Mouse (Mus musculus) limb, embryonic 11.5 days (tissue): ENCODE results near the gene Hscb. TPM values are rescaled to one million over a fixed set of nuclear protein-coding genes. Genes with fewer than 3 reads are reported as not detected.

Source experiments
- ATAC-seq: fragments of 200-750 bp; cut with Nextera tagmentation; 2 replicates; pipeline ENCODE4 v1.8.0; 2017; ENCODE audit warnings: low read depth; ENCODE audit not compliant: insufficient number of reproducible peaks, low FRiP score, low TSS enrichment
- DNase-seq: peaks from one replicate; pipeline ENCODE4 v3.0.0-alpha.2; 2015; ENCODE audit warnings: low spot score
- H3K27ac ChIP-seq: fragments of 300-500 bp; sonication (generic); replicated peaks from 2 replicates; pipeline ENCODE4 v1.5.1; 2014; ENCODE audit warnings: low read depth, mild to moderate bottlenecking, low read length
- H3K27me3 ChIP-seq: fragments of 300-500 bp; sonication (generic); 2 replicates; pipeline ENCODE4 v1.6.1; 2014; ENCODE audit warnings: mild to moderate bottlenecking, low read length, mixed read lengths; ENCODE audit not compliant: control insufficient read depth, insufficient read depth
- H3K36me3 ChIP-seq: fragments of 300-500 bp; sonication (generic); 2 replicates; pipeline ENCODE4 v1.6.1; 2014; ENCODE audit warnings: mild to moderate bottlenecking, low read length, moderate library complexity, mixed read lengths; ENCODE audit not compliant: control insufficient read depth, insufficient read depth
- H3K4me1 ChIP-seq: fragments of 300-500 bp; sonication (generic); 2 replicates; pipeline ENCODE4 v1.6.1; 2014; ENCODE audit warnings: low read length, mixed read lengths; ENCODE audit not compliant: control insufficient read depth, insufficient read depth
- H3K4me2 ChIP-seq: fragments of 300-500 bp; sonication (generic); 2 replicates; pipeline ENCODE4 v1.6.1; 2014; ENCODE audit warnings: low read depth, mild to moderate bottlenecking, moderate library complexity; ENCODE audit not compliant: severe bottlenecking
- H3K4me3 ChIP-seq: fragments of 300-500 bp; sonication (generic); 2 replicates; pipeline ENCODE4 v1.5.1; 2014; ENCODE audit warnings: low read depth, low read length
- H3K9ac ChIP-seq: fragments of 300-500 bp; sonication (generic); 2 replicates; pipeline ENCODE4 v1.6.1; 2014; ENCODE audit warnings: mild to moderate bottlenecking, low read length
- H3K9me3 ChIP-seq: fragments of 300-500 bp; sonication (generic); 2 replicates; pipeline ENCODE4 v1.6.1; 2016; ENCODE audit warnings: low read length; ENCODE audit not compliant: control insufficient read depth
- WGBS: fragments of 180-500 bp; shearing (Covaris S2); extraction: QIAGEN DNeasy Blood & Tissue Kit; methylation state at CpG from one replicate; pipeline ENCODE4 v1.1.7; 2014; 5-methylcytosine and 5-hydroxymethylcytosine counted together
- polyA plus RNA-seq: library from polyadenylated mRNA; unstranded; fragments of >200 nt; fragmentation: Nextera tagmentation; extraction: Ambion mirVana; gene quantifications from 2 replicates; pipeline ENCODE4 v1.2.1, GENCODE M21; 2014

The Hscb gene
- polyA plus RNA-seq, 1 experiment from 2014 or later, result 25.8 TPM

DNA sequence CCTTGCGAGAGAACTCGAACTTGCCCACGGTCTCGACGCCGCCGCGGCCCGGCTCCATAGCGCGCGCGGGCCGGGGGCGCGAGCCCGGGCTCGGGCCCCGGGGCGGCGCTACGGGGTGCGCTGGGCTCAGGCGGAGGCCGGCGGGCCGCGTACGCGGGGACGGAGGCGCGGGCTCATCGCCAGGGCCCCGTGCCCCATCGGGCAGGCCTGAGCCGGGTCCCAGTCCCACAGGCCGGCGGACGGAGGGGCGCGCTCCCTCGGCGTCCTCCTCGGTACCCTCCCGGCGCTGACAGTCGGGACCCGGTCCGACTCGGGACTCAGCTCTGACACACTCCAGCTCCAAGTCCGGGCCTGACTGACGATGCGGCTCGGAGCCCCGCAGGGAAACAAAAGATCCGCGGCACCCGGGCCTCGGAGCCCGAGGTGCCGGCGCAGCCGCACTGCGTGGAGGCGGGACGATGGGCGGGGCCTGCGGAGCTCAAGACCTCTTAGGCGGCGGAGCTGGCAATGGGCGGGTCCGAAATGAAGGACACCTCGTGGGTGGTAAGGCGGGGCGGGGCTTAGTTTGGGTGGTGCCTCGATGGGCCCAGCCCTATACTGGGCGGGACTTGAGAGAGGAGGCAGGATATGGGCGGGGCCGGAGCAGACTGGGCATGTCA lies 29.8 kb downstream of the Hscb start, which contains the start of gene Ulk1:
Ulk1 (minus strand) TSS at position 431 of the 659 bp plus-strand sequence.
- Histone ChIP-seq H3K4me3 (peak within 1 kb of the TSS; percentile 88), H3K9ac (peak within 1 kb of the TSS; percentile 97), H3K4me2 (peak within 1 kb of the TSS; percentile 99), H3K4me1 (peaks cover 14% of the 10 kb centered on the region), H3K36me3 (peaks cover 2% of the 10 kb centered on the region; the same call in 1 of the 2 replicates), H3K9me3 (no peaks in the 10 kb centered on the region), H3K27me3 (no peaks in the 10 kb centered on the region), H3K27ac (peak within 1 kb of the TSS; percentile 64)
- under 1% methylated on average over 80 of the region's 80 CpGs for WGBS
- ATAC-seq (peak; percentile 95), DNase-seq (peak; percentile 98)

DNA sequence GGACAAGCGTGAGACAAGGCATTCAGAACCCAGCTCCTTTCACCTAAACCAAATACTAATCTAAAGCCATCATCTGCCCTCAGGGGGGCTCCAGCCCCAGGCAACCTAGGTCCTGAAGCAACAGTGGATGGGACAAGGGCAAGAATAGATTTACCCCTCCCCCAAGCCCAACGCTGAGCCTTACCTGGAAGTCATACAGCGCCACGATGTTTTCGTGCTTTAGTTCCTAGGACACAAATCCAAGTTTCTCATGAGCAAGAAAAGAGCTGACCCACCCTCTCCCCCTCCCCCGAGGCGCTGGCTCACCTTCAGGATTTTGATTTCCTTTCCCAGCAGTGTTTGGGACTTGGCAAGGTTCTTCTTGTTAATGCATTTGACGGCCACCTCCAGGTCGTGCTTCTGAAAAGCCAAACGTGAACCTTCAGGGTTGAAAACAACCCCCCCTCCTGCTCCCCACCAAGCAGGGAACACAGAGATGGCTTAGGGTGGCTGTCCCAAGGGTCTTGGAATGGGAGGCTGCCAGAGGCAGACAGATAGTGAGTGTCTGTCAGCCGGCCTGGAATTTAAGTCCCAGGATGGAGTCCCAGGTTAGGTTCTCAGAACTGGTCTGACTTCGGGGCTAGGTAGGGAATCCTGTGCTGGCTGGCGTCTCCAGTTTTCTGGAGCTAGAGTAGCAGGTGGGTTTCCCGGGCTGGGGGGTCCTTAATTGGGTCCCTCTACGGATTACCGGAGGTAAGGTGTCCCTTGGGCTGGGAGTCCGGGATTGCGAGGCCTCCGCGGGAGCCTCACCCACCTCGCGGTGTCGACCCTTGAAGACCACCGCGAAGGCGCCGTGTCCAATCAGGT lies 30.5 kb downstream of the Hscb start:
- DNase-seq (peak; percentile 62), ATAC-seq (0 out of 2 replicates have a peak, but pooled peaks have one; percentile 0)
- Histone ChIP-seq H3K36me3 (peaks cover 2% of the 10 kb centered on the region; the same call in 1 of the 2 replicates), H3K4me2 (peak overlapping the region; percentile 99), H3K4me3 (peak overlapping the region; percentile 88), H3K4me1 (peaks cover 17% of the 10 kb centered on the region), H3K9me3 (no peaks in the 10 kb centered on the region), H3K27ac (peak overlapping the region; percentile 64; the same call in 1 of the 2 replicates), H3K27me3 (no peaks in the 10 kb centered on the region), H3K9ac (peak overlapping the region; percentile 97)
- under 1% methylated on average over 27 of the region's 27 CpGs for WGBS

DNA sequence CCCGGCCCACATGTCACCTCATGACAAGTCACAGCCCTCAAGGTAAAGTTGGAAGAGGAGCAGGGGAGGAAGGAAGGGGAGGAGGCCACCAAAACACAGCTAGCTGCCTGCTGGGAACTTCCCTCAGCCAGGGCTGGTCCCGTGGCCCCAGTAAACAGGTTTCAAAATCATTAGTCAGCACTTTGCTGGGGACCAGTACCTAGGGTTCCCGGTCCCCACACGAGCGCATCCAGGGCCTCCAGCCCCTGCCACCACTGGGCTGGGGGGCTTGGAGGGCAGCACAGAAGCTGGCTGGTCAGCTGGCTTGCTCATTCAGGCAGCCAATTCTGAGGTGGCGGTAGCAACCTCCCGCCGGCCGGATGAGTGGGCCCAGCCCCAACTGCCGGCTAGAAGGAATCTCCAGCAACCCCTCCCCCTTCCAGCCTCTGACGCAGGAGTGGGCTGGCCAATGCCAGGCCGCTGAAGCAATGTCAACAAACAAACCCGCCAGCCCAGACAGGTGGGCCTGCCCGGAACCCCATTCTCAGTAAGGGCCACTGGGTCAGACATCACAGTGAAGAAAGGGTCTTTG lies 31.4 kb downstream of the Hscb start:
- WGBS, result 3% methylated on average over 14 of the region's 14 CpGs
- peak; percentile 48 for ATAC-seq

DNA sequence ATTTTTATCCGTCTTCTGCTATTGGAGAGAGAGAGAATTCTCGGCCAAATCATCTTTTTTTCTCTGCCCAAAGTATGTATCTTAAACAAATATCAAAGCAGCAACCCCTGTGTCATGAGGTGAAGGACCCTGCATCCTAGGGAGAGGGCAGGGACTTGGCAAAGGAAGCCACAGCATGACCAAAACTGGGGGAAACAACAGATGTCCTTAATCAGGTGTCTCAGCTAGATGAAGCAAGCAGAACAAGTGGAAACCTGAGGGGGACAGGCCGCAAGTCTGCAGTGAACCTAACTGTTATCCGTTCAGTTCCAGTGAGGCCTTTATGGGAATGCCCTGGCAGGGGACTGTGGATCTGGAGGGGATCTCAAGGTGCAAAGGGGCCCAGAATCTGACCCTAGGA lies 32.1 kb downstream of the Hscb start:
- no peaks in the 10 kb centered on the region for H3K27me3 ChIP-seq
- H3K4me3 ChIP-seq, result peak overlapping the region; percentile 88
- H3K27ac ChIP-seq, result no peak overlapping the region
- no peak overlapping the region for H3K9ac ChIP-seq
- DNase-seq, result no peak
- H3K4me1 ChIP-seq, result peaks cover 17% of the 10 kb centered on the region
- H3K4me2 ChIP-seq, result peak overlapping the region; percentile 99
- 81% methylated on average over 4 of the region's 4 CpGs for WGBS
- ATAC-seq, result no peak
- H3K9me3 ChIP-seq, result no peaks in the 10 kb centered on the region
- H3K36me3 ChIP-seq, result peaks cover 2% of the 10 kb centered on the region; the same call in 1 of the 2 replicates

More for the DNA sequence above, 31.4 kb downstream of the Hscb start:
- Histone ChIP-seq H3K27me3 (no peaks in the 10 kb centered on the region), H3K9ac (peak overlapping the region; percentile 55), H3K4me1 (peaks cover 17% of the 10 kb centered on the region), H3K4me3 (peak overlapping the region; percentile 88), H3K9me3 (no peaks in the 10 kb centered on the region), H3K4me2 (peak overlapping the region; percentile 99), H3K36me3 (peaks cover 2% of the 10 kb centered on the region; the same call in 1 of the 2 replicates), H3K27ac (no peak overlapping the region)
- DNase-seq, result peak; percentile 86

DNA sequence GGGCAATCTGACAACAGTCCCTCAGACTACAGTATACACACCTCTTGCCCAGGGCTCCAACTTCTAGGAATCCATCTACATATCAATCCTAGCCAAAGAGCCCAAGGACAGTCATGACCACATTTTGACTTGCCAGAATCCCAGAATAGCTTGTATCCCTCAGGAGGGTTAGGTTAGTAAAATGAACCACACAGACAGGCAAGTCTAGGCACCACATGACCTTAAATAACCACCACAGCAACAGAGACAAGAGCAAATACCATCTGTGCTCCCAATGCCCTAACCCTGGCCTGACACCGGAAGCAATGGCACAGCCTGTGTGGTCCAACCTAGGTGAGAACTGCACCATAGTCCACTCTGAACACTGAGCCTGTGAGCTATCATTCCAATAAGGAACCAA lies 32.9 kb downstream of the Hscb start:
- whole genome bisulfite sequencing, result 92% methylated on average over 1 of the region's 1 CpGs
- DNase-seq, result no peak
- Histone ChIP-seq H3K27me3 (no peaks in the 10 kb centered on the region), H3K9ac (no peak overlapping the region), H3K36me3 (peaks cover 2% of the 10 kb centered on the region; the same call in 1 of the 2 replicates), H3K4me3 (no peak overlapping the region), H3K4me1 (peaks cover 17% of the 10 kb centered on the region), H3K9me3 (no peaks in the 10 kb centered on the region), H3K27ac (no peak overlapping the region), H3K4me2 (no peak overlapping the region)
- no peak for ATAC-seq

DNA sequence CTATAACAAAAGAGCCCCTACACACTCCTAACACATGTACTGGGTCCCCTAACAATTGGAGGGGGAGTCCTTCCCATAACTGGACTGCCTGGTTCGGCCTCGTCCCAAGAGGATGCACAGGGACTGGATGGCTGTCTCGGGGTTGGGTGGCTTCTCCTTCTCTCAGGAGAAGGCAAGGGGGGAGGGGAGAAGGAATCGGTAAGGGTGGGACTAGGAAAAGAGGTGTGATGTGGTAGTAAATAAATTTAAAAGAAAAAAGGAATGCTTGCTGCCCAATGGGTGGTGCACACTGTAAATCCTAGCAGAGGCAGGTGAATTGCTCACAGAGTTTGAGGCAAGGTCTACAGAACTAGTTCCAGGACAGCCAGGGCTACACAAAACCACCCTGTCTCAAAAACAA lies 33.4 kb downstream of the Hscb start:
- Histone ChIP-seq H3K27me3 (no peaks in the 10 kb centered on the region), H3K36me3 (peaks cover 4% of the 10 kb centered on the region; the same call in 1 of the 2 replicates), H3K4me3 (no peak overlapping the region), H3K9me3 (no peaks in the 10 kb centered on the region), H3K9ac (no peak overlapping the region), H3K27ac (no peak overlapping the region), H3K4me2 (no peak overlapping the region), H3K4me1 (peaks cover 17% of the 10 kb centered on the region)
- WGBS, result 87% methylated on average over 4 of the region's 4 CpGs
- DNase-seq (no peak), ATAC-seq (no peak)

DNA sequence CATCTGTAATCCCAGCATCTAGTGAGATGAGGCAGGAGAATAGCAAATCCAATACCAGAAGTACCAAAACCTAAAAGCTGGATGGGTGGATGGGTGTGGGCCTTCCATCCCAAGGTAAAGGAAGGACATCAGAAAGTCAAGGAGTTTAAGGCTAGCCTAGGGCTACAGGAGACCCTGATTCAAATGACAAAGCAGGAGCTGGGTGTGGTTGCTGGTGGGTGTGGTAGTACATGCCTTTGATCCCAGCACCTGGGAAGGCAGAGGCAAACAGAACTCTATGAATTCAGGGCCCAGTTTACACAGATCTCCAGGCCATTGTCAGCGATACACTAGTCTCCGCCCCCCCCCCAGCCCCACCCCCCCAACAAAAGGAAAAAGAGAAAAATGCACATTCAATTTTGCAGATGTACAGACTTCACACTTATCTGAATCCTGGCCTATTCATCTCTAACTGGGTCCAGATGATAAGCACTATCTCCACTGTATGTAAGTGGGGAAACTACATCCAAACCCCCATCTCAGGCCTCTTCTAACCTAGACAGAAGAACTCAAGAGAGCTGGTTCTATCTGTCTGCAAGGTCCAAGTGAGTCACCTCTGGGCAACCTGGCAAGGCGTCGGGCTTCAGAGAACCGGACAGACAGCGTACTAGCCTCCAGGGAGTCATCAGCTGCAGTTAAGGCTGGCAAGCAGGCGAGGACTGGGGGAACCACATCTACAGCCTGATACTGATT lies 35.4 kb downstream of the Hscb start:
- Histone ChIP-seq H3K27me3 (no peaks in the 10 kb centered on the region), H3K9me3 (no peaks in the 10 kb centered on the region), H3K36me3 (peaks cover 9% of the 10 kb centered on the region; the same call in 1 of the 2 replicates), H3K27ac (no peak overlapping the region), H3K4me1 (peaks cover 16% of the 10 kb centered on the region), H3K9ac (no peak overlapping the region), H3K4me2 (no peak overlapping the region), H3K4me3 (no peak overlapping the region)
- ATAC-seq (no peak), DNase-seq (no peak)
- WGBS, result 90% methylated on average over 7 of the region's 7 CpGs

DNA sequence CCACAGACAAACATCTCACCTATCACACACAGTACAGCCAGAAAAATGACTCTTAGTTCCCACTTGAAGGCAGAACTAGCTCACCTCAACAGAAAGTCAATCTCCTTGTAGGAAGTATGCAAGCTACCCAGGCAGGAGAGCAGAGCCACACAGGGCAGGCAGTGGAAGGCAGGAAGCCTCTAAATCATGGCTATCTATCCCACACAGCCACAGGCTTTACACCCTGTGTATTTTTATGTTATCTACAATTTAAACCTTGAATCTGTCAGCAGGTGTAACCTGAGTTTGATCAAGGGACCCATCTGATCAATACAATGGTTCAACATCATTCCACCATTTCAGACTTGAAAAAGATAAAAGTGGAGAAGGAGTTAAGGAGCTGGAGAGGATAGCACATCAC lies 36.8 kb downstream of the Hscb start:
- Histone ChIP-seq H3K4me3 (no peak overlapping the region), H3K9ac (no peak overlapping the region), H3K27me3 (no peaks in the 10 kb centered on the region), H3K27ac (no peak overlapping the region), H3K36me3 (peaks cover 14% of the 10 kb centered on the region), H3K4me1 (peaks cover 7% of the 10 kb centered on the region), H3K4me2 (no peak overlapping the region), H3K9me3 (no peaks in the 10 kb centered on the region)
- no peak for DNase-seq
- no peak for ATAC-seq
